Mouse (Mus musculus): Measurements from ENCODE around the gene Fam183b. TPM values are rescaled to one million over a fixed set of nuclear protein-coding genes. Genes with fewer than 3 reads are reported as not detected.
"Not testable (repeated sequence)": the region's sequence is repeated elsewhere in the genome, so short reads cannot be mapped to it uniquely, and the experiment has no call there.

Fam183b gene
- polyA plus RNA-seq, 1 experiment from 2014 or later, result 1.4 TPM

DNA sequence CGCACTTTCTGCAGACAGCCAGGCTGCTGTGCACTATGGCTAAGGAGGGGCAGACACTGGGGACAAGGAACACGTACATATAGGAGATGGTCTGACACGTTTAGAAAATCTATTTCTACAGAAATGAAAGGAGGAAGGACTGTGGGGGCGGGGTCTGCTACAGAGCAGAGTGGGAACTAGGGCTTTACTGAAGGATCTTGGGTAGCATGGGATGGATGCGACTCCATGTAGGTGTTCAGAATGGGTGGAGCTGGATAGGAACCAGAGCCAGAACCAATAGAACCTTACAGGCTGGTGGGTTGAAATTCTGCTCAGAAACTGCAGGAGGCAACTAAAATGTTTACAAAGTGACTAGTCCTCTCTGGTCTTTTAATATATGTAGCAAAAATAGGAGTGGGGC lies 2.0 kb downstream of the Fam183b start:
- no peaks in the 10 kb centered on the region for H3K36me3 ChIP-seq
- H3K4me1 ChIP-seq, result peaks cover 14% of the 10 kb centered on the region
- no peak for DNase-seq (ENCODE audit: low spot score)
- no peak overlapping the region for H3K27ac ChIP-seq
- no peaks in the 10 kb centered on the region for H3K9me3 ChIP-seq
- H3K4me3 ChIP-seq, result no peak overlapping the region
- 80% methylated on average over 5 of the region's 5 CpGs for WGBS
- H3K27me3 ChIP-seq (ENCODE audit: insufficient read depth, poor library complexity, severe bottlenecking), result no peaks in the 10 kb centered on the region

- Histone ChIP-seq H3K4me3 (no peak overlapping the region), H3K4me1 (peaks cover 8% of the 10 kb centered on the region), H3K27ac (no peak overlapping the region), H3K9me3 (no peaks in the 10 kb centered on the region), H3K27me3 (ENCODE audit: insufficient read depth, poor library complexity, severe bottlenecking) (no peaks in the 10 kb centered on the region), H3K36me3 (no peaks in the 10 kb centered on the region)
- 72% methylated on average over 7 of the region's 7 CpGs for WGBS
- no peak for DNase-seq (ENCODE audit: low spot score)
These were observed 4.9 kb downstream of the Fam183b start for GRCm38 (mm10) chr11:58796850-58797249.

DNA sequence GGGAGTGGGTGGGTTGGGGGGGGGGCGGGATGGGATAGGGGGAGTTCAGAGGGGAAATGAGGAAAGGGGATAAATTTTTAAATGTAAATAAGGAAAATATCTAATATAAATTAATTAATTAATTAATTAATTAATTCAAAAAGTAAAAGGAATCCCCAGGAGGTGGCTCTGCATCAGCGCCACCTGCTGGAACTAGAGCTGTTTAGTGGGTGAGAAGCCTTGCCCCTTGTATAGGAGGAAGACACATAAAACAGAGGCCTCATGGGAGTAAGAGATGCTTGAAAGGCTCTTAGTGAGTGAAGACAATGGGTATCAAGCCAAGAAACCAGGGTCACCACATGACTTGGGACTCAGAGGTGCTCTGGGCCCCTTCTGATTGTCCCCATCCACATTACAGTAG lies 5.9 kb downstream of the Fam183b start:
- Histone ChIP-seq H3K27me3 (ENCODE audit: insufficient read depth, poor library complexity, severe bottlenecking) (no peaks in the 10 kb centered on the region), H3K36me3 (no peaks in the 10 kb centered on the region), H3K27ac (no peak overlapping the region), H3K4me1 (no peaks in the 10 kb centered on the region), H3K4me3 (no peak overlapping the region), H3K9me3 (no peaks in the 10 kb centered on the region)
- no peak for DNase-seq (ENCODE audit: low spot score)
- 81% methylated on average over 2 of the region's 2 CpGs for WGBS

- H3K4me1 ChIP-seq, result no peaks in the 10 kb centered on the region
- no peaks in the 10 kb centered on the region for H3K9me3 ChIP-seq
- WGBS, result 79% methylated on average over 6 of the region's 6 CpGs
- no peak overlapping the region for H3K27ac ChIP-seq
- no peak for DNase-seq (ENCODE audit: low spot score)
- no peaks in the 10 kb centered on the region for H3K36me3 ChIP-seq
- H3K4me3 ChIP-seq, result no peak overlapping the region
- no peaks in the 10 kb centered on the region for H3K27me3 ChIP-seq (ENCODE audit: insufficient read depth, poor library complexity, severe bottlenecking)
These were observed 11.1 kb downstream of the Fam183b start for GRCm38 (mm10) chr11:58790646-58791045.

DNA sequence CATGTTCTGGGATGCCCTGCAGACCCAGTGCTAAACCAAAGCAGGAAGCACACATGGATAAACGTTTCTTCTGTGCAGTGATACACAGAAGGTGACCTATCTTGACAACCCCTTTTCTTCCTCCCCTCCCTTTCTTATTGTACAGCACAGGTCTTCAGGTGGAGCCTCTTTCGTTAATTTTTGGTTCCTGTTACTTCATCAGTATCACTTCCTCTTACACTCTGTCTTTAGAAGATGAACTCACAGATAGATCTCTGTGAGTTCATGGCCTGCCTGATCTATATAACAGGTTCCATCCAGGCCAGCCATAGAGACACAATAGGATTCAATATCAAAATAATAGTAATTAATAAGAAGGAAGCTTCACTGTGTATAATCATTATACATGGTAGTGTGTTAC lies 11.7 kb downstream of the Fam183b start:
- 60% methylated on average over 2 of the region's 2 CpGs for WGBS
- Histone ChIP-seq H3K4me1 (no peaks in the 10 kb centered on the region), H3K4me3 (no peak overlapping the region), H3K27me3 (ENCODE audit: insufficient read depth, poor library complexity, severe bottlenecking) (no peaks in the 10 kb centered on the region), H3K9me3 (no peaks in the 10 kb centered on the region), H3K36me3 (no peaks in the 10 kb centered on the region), H3K27ac (no peak overlapping the region)
- DNase-seq (ENCODE audit: low spot score), result no peak

DNA sequence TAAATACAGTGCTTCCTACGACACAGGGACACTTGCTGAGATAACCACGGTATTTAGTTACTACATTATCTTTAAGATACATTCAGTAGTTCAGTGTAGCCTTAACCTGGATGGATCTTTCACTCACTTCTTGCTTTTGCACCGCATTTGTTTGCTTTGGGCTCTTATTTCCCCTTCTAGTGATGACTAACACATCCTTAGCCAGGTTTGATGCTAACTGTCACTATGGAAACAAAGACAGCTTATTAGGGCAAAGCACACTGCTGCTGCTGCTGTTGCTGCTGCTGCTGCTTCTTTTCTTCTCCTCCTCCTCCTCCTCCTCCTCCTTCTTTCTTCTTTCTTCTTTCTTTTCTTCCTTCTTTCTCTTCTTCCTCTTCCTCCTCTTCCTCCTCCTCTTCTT lies 12.2 kb downstream of the Fam183b start:
- Histone ChIP-seq H3K4me1 (no peaks in the 10 kb centered on the region), H3K9me3 (no peaks in the 10 kb centered on the region), H3K27ac (no peak overlapping the region), H3K4me3 (no peak overlapping the region), H3K27me3 (ENCODE audit: insufficient read depth, poor library complexity, severe bottlenecking) (no peaks in the 10 kb centered on the region), H3K36me3 (no peaks in the 10 kb centered on the region)
- DNase-seq (ENCODE audit: low spot score), result no peak
- 25% methylated on average over 3 of the region's 3 CpGs for WGBS

DNA sequence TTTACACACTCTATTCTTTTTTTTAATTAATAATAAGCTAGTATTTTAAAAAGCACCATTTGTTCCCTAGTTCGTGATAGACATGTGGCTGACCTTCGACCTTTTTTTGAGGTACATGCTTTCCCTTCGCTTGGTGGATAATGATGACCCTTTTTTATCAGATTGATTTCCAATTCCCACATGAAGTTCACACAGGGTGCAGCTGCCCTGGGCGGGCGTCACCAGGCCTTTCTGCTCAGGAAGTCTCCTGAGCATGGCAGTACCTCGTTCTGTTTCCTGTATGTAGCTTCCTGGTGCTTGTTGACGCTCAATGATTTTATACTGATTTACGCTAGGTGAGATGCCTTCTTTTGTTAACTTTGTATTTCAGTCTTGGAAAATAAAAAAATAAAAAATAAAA lies 13.4 kb downstream of the Fam183b start:
- no peak overlapping the region for H3K27ac ChIP-seq
- no peaks in the 10 kb centered on the region for H3K9me3 ChIP-seq
- H3K36me3 ChIP-seq, result no peaks in the 10 kb centered on the region
- no peak for DNase-seq (ENCODE audit: low spot score)
- no peaks in the 10 kb centered on the region for H3K27me3 ChIP-seq (ENCODE audit: insufficient read depth, poor library complexity, severe bottlenecking)
- 76% methylated on average over 8 of the region's 8 CpGs for WGBS
- no peak overlapping the region for H3K4me3 ChIP-seq
- H3K4me1 ChIP-seq, result no peaks in the 10 kb centered on the region; the same call in 1 of the 2 replicates

DNA sequence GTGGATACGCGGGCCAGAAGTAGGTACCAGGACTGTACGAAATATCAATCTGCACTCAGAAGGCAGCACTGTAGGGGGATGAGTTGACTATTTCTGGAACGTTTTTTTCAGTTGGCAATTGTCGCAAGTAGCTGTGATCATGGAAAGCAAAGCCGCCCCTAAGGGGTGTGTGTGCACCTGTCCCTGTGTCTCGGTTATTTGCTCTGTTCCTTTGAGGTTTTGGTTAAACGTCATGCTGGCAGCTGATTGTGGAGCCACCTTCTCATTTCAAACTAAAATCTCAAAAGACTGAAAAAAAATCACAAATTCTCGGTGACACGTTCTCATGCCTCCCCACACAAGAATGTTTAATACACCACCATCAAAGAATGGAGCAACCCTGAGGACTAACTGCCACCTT lies 14.1 kb downstream of the Fam183b start:
- Histone ChIP-seq H3K4me1 (no peaks in the 10 kb centered on the region; the same call in 1 of the 2 replicates), H3K4me3 (no peak overlapping the region), H3K27ac (no peak overlapping the region), H3K36me3 (no peaks in the 10 kb centered on the region), H3K9me3 (no peaks in the 10 kb centered on the region), H3K27me3 (ENCODE audit: insufficient read depth, poor library complexity, severe bottlenecking) (no peaks in the 10 kb centered on the region)
- WGBS, result 84% methylated on average over 10 of the region's 10 CpGs
- DNase-seq (ENCODE audit: low spot score), result no peak

- no peaks in the 10 kb centered on the region for H3K27me3 ChIP-seq (ENCODE audit: insufficient read depth, poor library complexity, severe bottlenecking)
- no peaks in the 10 kb centered on the region for H3K36me3 ChIP-seq
- H3K9me3 ChIP-seq, result no peaks in the 10 kb centered on the region
- no peak for DNase-seq (ENCODE audit: low spot score)
- H3K4me1 ChIP-seq, result no peaks in the 10 kb centered on the region; the same call in 1 of the 2 replicates
- WGBS, result 81% methylated on average over 2 of the region's 2 CpGs
- H3K27ac ChIP-seq, result no peak overlapping the region
- no peak overlapping the region for H3K4me3 ChIP-seq
These were observed 17.6 kb downstream of the Fam183b start for GRCm38 (mm10) chr11:58784182-58784581.

DNA sequence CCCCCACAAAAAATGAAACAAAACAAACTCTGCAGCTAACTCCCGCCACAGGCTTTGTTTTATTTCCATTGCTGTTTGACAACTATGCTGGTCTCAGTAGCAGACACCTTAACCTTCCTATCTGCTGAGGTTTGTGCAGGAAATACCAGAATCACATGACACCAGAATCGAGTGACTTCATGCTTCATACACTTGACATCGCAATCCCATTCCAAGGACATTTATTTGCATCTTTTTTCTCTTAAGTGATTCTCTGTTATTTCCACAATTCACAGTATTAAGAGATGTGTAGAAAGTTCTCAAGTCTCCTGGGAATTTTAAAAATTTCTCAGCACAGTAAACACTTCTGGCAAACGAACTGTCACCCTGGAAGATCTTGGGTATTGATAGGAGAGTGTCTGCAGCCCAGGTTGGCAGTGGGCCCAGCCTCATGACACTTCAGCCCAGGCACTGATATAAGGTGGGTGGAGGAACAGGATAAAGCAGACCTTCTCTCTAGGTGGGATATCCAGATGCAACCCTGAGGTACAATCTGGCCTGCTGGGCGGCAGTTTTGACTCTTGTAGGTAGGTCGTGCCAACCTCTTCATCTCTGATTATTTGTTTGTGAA lies 19.2 kb downstream of the Fam183b start, which contains the start of gene Olfr314:
Gene Olfr314 (plus strand): TSS at position 473 of the 610 bp plus-strand sequence.
- H3K27me3 ChIP-seq (ENCODE audit: insufficient read depth, poor library complexity, severe bottlenecking), result no peaks in the 10 kb centered on the region
- WGBS, result 68% methylated on average over 6 of the region's 6 CpGs
- no peak within 1 kb of the TSS for H3K27ac ChIP-seq
- no peaks in the 10 kb centered on the region; the same call in 1 of the 2 replicates for H3K4me1 ChIP-seq
- H3K9me3 ChIP-seq, result no peaks in the 10 kb centered on the region
- no peaks in the 10 kb centered on the region for H3K36me3 ChIP-seq
- no peak for DNase-seq (ENCODE audit: low spot score)
- no peak within 1 kb of the TSS for H3K4me3 ChIP-seq

DNA sequence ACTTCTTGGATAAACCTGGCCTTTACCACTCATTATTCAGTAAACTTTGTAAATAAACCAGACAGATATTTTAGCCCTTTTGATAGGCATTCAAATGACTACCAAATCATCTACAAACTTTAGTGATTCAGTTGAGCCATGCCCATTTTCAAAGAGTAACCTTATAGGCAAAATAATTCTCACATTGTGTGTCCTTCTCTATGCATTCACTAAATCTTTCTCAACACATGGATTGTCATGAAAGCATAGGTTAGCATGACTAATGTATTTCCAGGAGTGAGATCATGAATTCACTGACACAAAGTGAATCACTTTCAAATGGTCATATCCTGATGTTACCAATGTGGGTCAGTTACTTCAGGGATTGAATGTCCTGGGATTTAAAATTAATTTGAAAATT lies 28.9 kb downstream of the Fam183b start, which contains the start of gene Olfr315:
Gene Olfr315 (plus strand): TSS at position 301 of the 400 bp plus-strand sequence.
- Histone ChIP-seq H3K27ac (no peak within 1 kb of the TSS), H3K9me3 (no peaks in the 10 kb centered on the region), H3K36me3 (no peaks in the 10 kb centered on the region), H3K27me3 (ENCODE audit: insufficient read depth, poor library complexity, severe bottlenecking) (no peaks in the 10 kb centered on the region), H3K4me3 (no peak within 1 kb of the TSS), H3K4me1 (no peaks in the 10 kb centered on the region)
- DNase-seq (ENCODE audit: low spot score), result no peak

DNA sequence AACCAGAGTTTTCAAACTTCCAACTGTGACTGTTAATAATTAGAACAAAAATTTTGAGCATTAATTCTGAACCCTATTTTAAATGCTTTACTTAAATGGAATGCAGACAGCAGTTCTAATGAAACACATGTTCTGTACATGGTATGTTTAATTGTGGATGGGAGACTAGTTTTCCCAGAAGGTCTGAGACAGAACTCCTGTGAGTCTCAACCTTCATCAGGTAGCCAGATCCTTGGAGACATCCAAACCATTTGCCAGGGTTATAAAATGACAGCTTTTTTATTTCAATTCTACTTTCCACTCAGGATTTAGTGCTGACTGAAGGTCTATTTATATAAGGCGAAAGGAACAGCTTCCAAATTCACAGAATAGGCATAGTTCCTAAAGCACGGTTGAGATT lies 49.3 kb downstream of the Fam183b start, which contains the start of gene Olfr316:
Gene Olfr316 (plus strand): TSS at position 301 of the 400 bp plus-strand sequence.
- no peaks in the 10 kb centered on the region for H3K36me3 ChIP-seq
- H3K9me3 ChIP-seq, result no peaks in the 10 kb centered on the region
- H3K4me3 ChIP-seq, result no peak within 1 kb of the TSS
- no peaks in the 10 kb centered on the region for H3K27me3 ChIP-seq (ENCODE audit: insufficient read depth, poor library complexity, severe bottlenecking)
- 83% methylated on average over 2 of the region's 2 CpGs for WGBS
- no peaks in the 10 kb centered on the region for H3K4me1 ChIP-seq
- DNase-seq (ENCODE audit: low spot score), result no peak
- H3K27ac ChIP-seq, result no peak within 1 kb of the TSS

GRCm38 (mm10) chr11:58751096-58751495 lies 50.7 kb downstream of the Fam183b start:
- H3K36me3 ChIP-seq; H3K27me3 ChIP-seq (ENCODE audit: insufficient read depth, poor library complexity, severe bottlenecking); H3K9me3 ChIP-seq; DNase-seq (ENCODE audit: low spot score); H3K27ac ChIP-seq; H3K4me3 ChIP-seq; H3K4me1 ChIP-seq: not testable (repeated sequence)
- WGBS, result 69% methylated on average over 18 of the region's 18 CpGs

All from heart, embryonic 10.5 days (tissue).